9 mouse cellular contexts compared by ENCODE assay signal in genomic region chr7:100108341-100108740, GRCm38 (mm10). TPM values are rescaled to one million over a fixed set of nuclear protein-coding genes. Genes with fewer than 3 reads are reported as not detected.
DNase-seq lines count a peak whose midpoint lies in the region; ATAC-seq and TF ChIP-seq lines count a peak whose summit lies in the region.
"Had no signal": no experiment of that assay in that cellular context is flagged by ENCODE, and none has a peak within 500 bp of the region (broad histone marks: within the 10 kb centered on the region; RNA-seq: fewer than 3 reads in every experiment).

No protein-coding gene starts in this region.

- no peak for ATAC-seq in embryonic facial prominence, embryonic 11.5 days (replicated peaks; ENCODE audit: insufficient number of reproducible peaks, low FRiP score, low TSS enrichment, low read depth)

- whole genome bisulfite sequencing in embryonic facial prominence, embryonic 11.5 days = 76% methylated on average over 3 of the region's 3 CpGs
- 79% methylated on average over 3 of the region's 3 CpGs for WGBS in embryonic facial prominence, embryonic 10.5 days

- peak; percentile 62 for DNase-seq in embryonic facial prominence, embryonic 11.5 days (ENCODE audit: low spot score)
- no peak for DNase-seq in embryonic facial prominence, embryonic 10.5 days (ENCODE audit: low spot score)
- peak; percentile 24 to 50 for DNase-seq in left cerebral cortex, postnatal 25 days (ENCODE audit: low spot score in 2 of 2)
- DNase-seq in left cerebral cortex, postnatal 36 days (ENCODE audit: low spot score in 2 of 2) = no peak
- peak; percentile 60 for DNase-seq in MEL (ENCODE audit: low read depth, low spot score)
- peak; percentile 18 for DNase-seq in forelimb bud, embryonic 11.5 days (ENCODE audit: low read depth, low spot score)
- no peak for DNase-seq in right cerebral cortex, postnatal 36 days (ENCODE audit: low spot score in 2 of 2)
- no peak for DNase-seq in urinary bladder, adult 18-20 months (ENCODE audit: low spot score in 2 of 2)

- H3K27ac ChIP-seq in embryonic facial prominence, embryonic 11.5 days (replicated peaks; ENCODE audit: low read depth, low read length) = no peak overlapping the region
- H3K27ac ChIP-seq in embryonic facial prominence, embryonic 10.5 days (replicated peaks) = no peak overlapping the region
- no peak overlapping the region for H3K27ac ChIP-seq in MEL (ENCODE audit: control insufficient read depth, low read depth, low read length)

- TF ChIP-seq CTCF in MEL (IDR thresholded peaks at IDR 0.05 in 2 of 3, conservative IDR thresholded peaks at IDR 0.05 in 1 of 3; ENCODE audit: control insufficient read depth in 1 of 3, insufficient read depth in 1 of 3, low read depth in 2 of 3, low read length in 3 of 3, poor library complexity in 1 of 3, severe bottlenecking in 1 of 3) = peak in 2 of 3 experiments; percentile 38 to 49; a peak in 4 of 6 replicates

- H3K9ac ChIP-seq in embryonic facial prominence, embryonic 11.5 days (replicated peaks; ENCODE audit: low read length) = no peak overlapping the region
- no peak overlapping the region for H3K9ac ChIP-seq in MEL (ENCODE audit: control insufficient read depth, low read depth, low read length, poor library complexity, severe bottlenecking)

- TF ChIP-seq POLR2A in MEL (IDR thresholded peaks at IDR 0.05; ENCODE audit: control insufficient read depth in 1 of 2, insufficient read depth in 1 of 2, low read depth in 1 of 2, low read length in 2 of 2, poor library complexity in 1 of 2) = no peak

- peak; percentile 0; the same call in 1 of the 2 replicates for TF ChIP-seq RAD21 in MEL (IDR thresholded peaks at IDR 0.05; ENCODE audit: low read depth, low read length)

- intact Hi-C loops in left cerebral cortex, postnatal 25 days (cut with DNase I) = loop anchor here (5.0 kb wide), 1 partner anchor 101 kb away; the partner anchor contains the start of gene Chrdl2
- intact Hi-C loops in left cerebral cortex, postnatal 36 days (cut with DNase I) = loop anchor here (5.0 to 10.0 kb wide), 3 partner anchors 101 to 174 kb away; partner anchors contain the start of gene Chrdl2

- no peak overlapping the region for H3K4me3 ChIP-seq in embryonic facial prominence, embryonic 11.5 days (ENCODE audit: low read depth, low read length)
- no peak overlapping the region for H3K4me3 ChIP-seq in embryonic facial prominence, embryonic 10.5 days
- H3K4me3 ChIP-seq in MEL (ENCODE audit: control insufficient read depth in 1 of 2, insufficient read depth in 1 of 2, low read depth in 2 of 2, low read length in 2 of 2) = no peak overlapping the region

- no peaks in the 10 kb centered on the region for H3K27me3 ChIP-seq in embryonic facial prominence, embryonic 11.5 days (ENCODE audit: control insufficient read depth, insufficient read depth, low read length)
- H3K27me3 ChIP-seq in embryonic facial prominence, embryonic 10.5 days (replicated peaks; ENCODE audit: low read depth, poor library complexity, severe bottlenecking) = no peaks in the 10 kb centered on the region
- no peaks in the 10 kb centered on the region for H3K27me3 ChIP-seq in MEL (ENCODE audit: control insufficient read depth in 1 of 2, insufficient read depth in 2 of 2, low read length in 2 of 2)

- H3K9me3 ChIP-seq in embryonic facial prominence, embryonic 11.5 days (replicated peaks; ENCODE audit: control insufficient read depth, low read length) = no peaks in the 10 kb centered on the region
- no peaks in the 10 kb centered on the region for H3K9me3 ChIP-seq in embryonic facial prominence, embryonic 10.5 days
- H3K9me3 ChIP-seq in MEL (replicated peaks; ENCODE audit: insufficient read depth, low read length) = no peaks in the 10 kb centered on the region
- H3K9me3 ChIP-seq: G1E had no signal

- peaks cover 2% of the 10 kb centered on the region; the same call in 1 of the 2 replicates for H3K79me2 ChIP-seq in MEL (ENCODE audit: control insufficient read depth, insufficient read depth, low read length, poor library complexity)

- H3K4me2 ChIP-seq in embryonic facial prominence, embryonic 11.5 days (ENCODE audit: low read depth, low read length) = no peak overlapping the region

- no peaks in the 10 kb centered on the region for H3K4me1 ChIP-seq in embryonic facial prominence, embryonic 11.5 days (ENCODE audit: control insufficient read depth, insufficient read depth, low read length)
- H3K4me1 ChIP-seq in embryonic facial prominence, embryonic 10.5 days = no peaks in the 10 kb centered on the region
- no peaks in the 10 kb centered on the region for H3K4me1 ChIP-seq in MEL (ENCODE audit: control insufficient read depth in 1 of 2, insufficient read depth in 2 of 2, low read length in 2 of 2)

- TF ChIP-seq EP300 in MEL (IDR thresholded peaks at IDR 0.05; ENCODE audit: low read depth in 1 of 2, low read length in 2 of 2) = no peak

- no peaks in the 10 kb centered on the region; the same call in none of the 2 replicates for H3K36me3 ChIP-seq in embryonic facial prominence, embryonic 11.5 days (replicated peaks; ENCODE audit: control insufficient read depth, insufficient read depth, low read depth, low read length)
- peaks cover 95% of the 10 kb centered on the region for H3K36me3 ChIP-seq in embryonic facial prominence, embryonic 10.5 days (replicated peaks)
- peaks cover 3 to 24% of the 10 kb centered on the region in 2 experiments; a peak in 3 of 4 replicates for H3K36me3 ChIP-seq in MEL (ENCODE audit: control insufficient read depth in 1 of 2, insufficient read depth in 2 of 2, low read length in 2 of 2)

TF ChIP-seq in MEL, 35 proteins besides CTCF, POLR2A, EP300 and RAD21:
- TF ChIP-seq CHD1 (IDR thresholded peaks at IDR 0.05; ENCODE audit: low read depth, low read length) (no peak), SMC3 (IDR thresholded peaks at IDR 0.05; ENCODE audit: low read depth, low read length) (peak; percentile 46)

RNA-seq across cellular contexts. Expression of gene Pold3, which starts 13.0 kb away (rescaled TPM):
- polyA plus RNA-seq in embryonic facial prominence, embryonic 11.5 days (2014; fragmentation: Nextera tagmentation; extraction: Ambion mirVana) = 99.9 and 110 TPM in 2 replicates
- 103 and 106 TPM in 2 replicates for polyA plus RNA-seq in embryonic facial prominence, embryonic 10.5 days (2016; fragmentation: Nextera tagmentation; extraction: Ambion mirVana)
- 10 to 100 TPM; 32.9 to 35.7 TPM for total RNA-seq in left cerebral cortex, postnatal 25 days (2021)
- 10 to 100 TPM; 23.0 to 37.3 TPM for total RNA-seq in left cerebral cortex, postnatal 36 days (2021)
- total RNA-seq in MEL (2012; rRNA removed) = 57.1 and 67.6 TPM in 2 replicates
- polyA plus RNA-seq in MEL (2012; ENCODE audit: insufficient read depth in 1 of 2, insufficient read length in 2 of 2, low read depth in 1 of 2, low replicate concordance in 2 of 2, missing spikeins in 1 of 2) = 10 to 100 TPM in 1 of 2 experiments, not detected in 1; 98.1 TPM

RNA-seq across cellular contexts. Expression of gene Lipt2, which starts 50.7 kb away (rescaled TPM):
- 26.4 and 34.9 TPM in 2 replicates for polyA plus RNA-seq in embryonic facial prominence, embryonic 11.5 days (2014; fragmentation: Nextera tagmentation; extraction: Ambion mirVana)
- polyA plus RNA-seq in embryonic facial prominence, embryonic 10.5 days (2016; fragmentation: Nextera tagmentation; extraction: Ambion mirVana) = 27.0 and 28.3 TPM in 2 replicates
- 1 to 10 TPM; 4.9 to 5.4 TPM for total RNA-seq in left cerebral cortex, postnatal 25 days (2021)
- 1 to 10 TPM; 4.2 to 5.8 TPM for total RNA-seq in left cerebral cortex, postnatal 36 days (2021)
- total RNA-seq in MEL (2012; rRNA removed) = 6.3 and 8.1 TPM in 2 replicates
- polyA plus RNA-seq in MEL (2012; ENCODE audit: insufficient read depth in 1 of 2, insufficient read length in 2 of 2, low read depth in 1 of 2, low replicate concordance in 2 of 2, missing spikeins in 1 of 2) = 10 to 100 TPM in 1 of 2 experiments, not detected in 1; 10.3 TPM

Comparison
In these comparisons a context has a peak if more than half of its experiments do, and no peak if none do; other contexts are left out.
1. DNase-seq: peak in embryonic facial prominence, embryonic 11.5 days (single experiment), left cerebral cortex, postnatal 25 days (2 of 2), MEL (single experiment) and forelimb bud, embryonic 11.5 days (single experiment); none in embryonic facial prominence, embryonic 10.5 days (single experiment), left cerebral cortex, postnatal 36 days (0 of 2), right cerebral cortex, postnatal 36 days (0 of 2) and urinary bladder, adult 18-20 months (0 of 2).